In the genomic region with DNA sequence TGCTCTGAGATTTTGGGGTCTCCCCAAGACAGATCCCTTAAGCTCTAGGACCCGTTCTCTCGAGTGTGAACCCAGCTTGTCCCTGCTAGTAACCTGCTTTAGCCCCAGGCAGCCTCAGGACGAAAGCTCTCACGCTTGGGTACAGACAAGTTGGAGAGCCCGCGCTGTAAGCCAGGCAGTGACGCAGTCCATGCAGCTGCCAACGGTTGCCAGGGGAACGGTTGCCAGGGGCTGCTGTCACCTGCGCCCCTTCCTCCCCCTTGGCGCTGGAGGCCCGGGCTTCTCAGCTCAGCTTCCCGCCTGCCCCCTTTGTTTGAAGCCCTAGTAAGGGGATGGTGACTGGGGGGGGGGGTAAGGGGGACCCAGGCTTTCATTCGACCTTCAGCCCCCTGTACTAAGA, we compare ENCODE assay signal across 8 mouse cellular contexts. TPM values are rescaled to one million over a fixed set of nuclear protein-coding genes. Genes with fewer than 3 reads are reported as not detected.
DNase-seq lines count a peak whose midpoint lies in the region; ATAC-seq and TF ChIP-seq lines count a peak whose summit lies in the region.

No protein-coding gene starts in this region.

- no peak overlapping the region for H3K27ac ChIP-seq in kidney, embryonic 14.5 days (ENCODE audit: low read depth, low read length)
- peak overlapping the region; percentile 58; the same call in 1 of the 2 replicates for H3K27ac ChIP-seq in limb, embryonic 13.5 days
- peak overlapping the region; percentile 88 for H3K27ac ChIP-seq in olfactory bulb, adult 2 months (ENCODE audit: insufficient read depth, low read depth, low read length)

- peak; percentile 37 for DNase-seq in cerebellum, adult 9-11 months
- DNase-seq in cerebellum, adult 9-10 months = no peak
- DNase-seq in brain, embryonic 18.5 days (ENCODE audit: low read depth, low spot score) = peak; percentile 84
- peak; percentile 78 to 83 for DNase-seq in frontal cortex, postnatal 14 days (ENCODE audit: low spot score in 2 of 2)
- no peak for DNase-seq in spleen, postnatal 14 days (ENCODE audit: low spot score in 2 of 2)

- H3K4me1 ChIP-seq in kidney, embryonic 14.5 days (ENCODE audit: control insufficient read depth, insufficient read depth, low read length) = peaks cover 25% of the 10 kb centered on the region
- H3K4me1 ChIP-seq in limb, embryonic 13.5 days = peaks cover 54% of the 10 kb centered on the region
- H3K4me1 ChIP-seq in olfactory bulb, adult 2 months (ENCODE audit: control insufficient read depth, insufficient read depth, low read length) = peaks cover 84% of the 10 kb centered on the region

- no peak for TF ChIP-seq POLR2A in olfactory bulb, adult 2 months (IDR thresholded peaks at IDR 0.05; ENCODE audit: insufficient read depth, low read depth, low read length)

- no peak overlapping the region for H3K9ac ChIP-seq in kidney, embryonic 14.5 days (ENCODE audit: low read depth, low read length)
- H3K9ac ChIP-seq in limb, embryonic 13.5 days = no peak overlapping the region

- H3K4me3 ChIP-seq in kidney, embryonic 14.5 days (ENCODE audit: low read length) = no peak overlapping the region
- H3K4me3 ChIP-seq in limb, embryonic 13.5 days = no peak overlapping the region
- peak overlapping the region; percentile 39 for H3K4me3 ChIP-seq in olfactory bulb, adult 2 months (ENCODE audit: insufficient read depth, low read depth, low read length)

- 2% methylated on average over 14 of the region's 14 CpGs for WGBS in kidney, embryonic 14.5 days
- 3% methylated on average over 14 of the region's 14 CpGs for WGBS in limb, embryonic 13.5 days
- 4% methylated on average over 14 of the region's 14 CpGs for WGBS in olfactory bulb, adult 2 months

- no peaks in the 10 kb centered on the region for H3K27me3 ChIP-seq in kidney, embryonic 14.5 days (ENCODE audit: control insufficient read depth, insufficient read depth, low read length)
- H3K27me3 ChIP-seq in limb, embryonic 13.5 days = peaks cover 6% of the 10 kb centered on the region; the same call in 1 of the 2 replicates

- no peak overlapping the region for H3K4me2 ChIP-seq in kidney, embryonic 14.5 days (replicated peaks; ENCODE audit: low read depth, low read length)
- peak overlapping the region; percentile 46 for H3K4me2 ChIP-seq in limb, embryonic 13.5 days (replicated peaks)

- no peak for TF ChIP-seq CTCF in olfactory bulb, adult 2 months (IDR thresholded peaks at IDR 0.05; ENCODE audit: insufficient read depth, low read depth, low read length)

- no peaks in the 10 kb centered on the region for H3K9me3 ChIP-seq in kidney, embryonic 14.5 days (ENCODE audit: control insufficient read depth, low read length)
- H3K9me3 ChIP-seq in limb, embryonic 13.5 days = no peaks in the 10 kb centered on the region

- ATAC-seq in kidney, embryonic 14.5 days (ENCODE audit: low FRiP score, low TSS enrichment) = peak; percentile 75
- peak; percentile 78 for ATAC-seq in limb, embryonic 13.5 days (ENCODE audit: low FRiP score, low read depth)

- no peaks in the 10 kb centered on the region for H3K36me3 ChIP-seq in kidney, embryonic 14.5 days (ENCODE audit: control insufficient read depth, insufficient read depth, low read length)
- H3K36me3 ChIP-seq in limb, embryonic 13.5 days = no peaks in the 10 kb centered on the region

RNA-seq across cellular contexts. Expression of a gene that starts 19.5 kb away (rescaled TPM):
- 15.5 and 31.3 TPM in 2 replicates for polyA plus RNA-seq in kidney, embryonic 14.5 days (2014; fragmentation: Nextera tagmentation; extraction: Ambion mirVana)
- polyA plus RNA-seq in limb, embryonic 13.5 days (2015; fragmentation: Nextera tagmentation; extraction: Ambion mirVana) = 7.9 and 8.7 TPM in 2 replicates
- not detected in 2 replicates for polyA plus RNA-seq in olfactory bulb, adult 2 months (2012; ENCODE audit: insufficient read depth, insufficient read length, low replicate concordance, missing spikeins)

RNA-seq across cellular contexts. Expression of a gene that starts 23.5 kb away (rescaled TPM):
- polyA plus RNA-seq in kidney, embryonic 14.5 days (2014; fragmentation: Nextera tagmentation; extraction: Ambion mirVana) = 2.9 and 3.8 TPM in 2 replicates
- polyA plus RNA-seq in limb, embryonic 13.5 days (2015; fragmentation: Nextera tagmentation; extraction: Ambion mirVana) = 3.0 and 3.3 TPM in 2 replicates
- not detected in 2 replicates for polyA plus RNA-seq in olfactory bulb, adult 2 months (2012; ENCODE audit: insufficient read depth, insufficient read length, low replicate concordance, missing spikeins)

Comparison
In these comparisons a context has a peak if more than half of its experiments do, and no peak if none do; other contexts are left out.
1. DNase-seq: peak in cerebellum, adult 9-11 months (single experiment), brain, embryonic 18.5 days (single experiment) and frontal cortex, postnatal 14 days (2 of 2); none in cerebellum, adult 9-10 months (single experiment) and spleen, postnatal 14 days (0 of 2).